Mouse (Mus musculus) brain, embryonic 14.5 days (tissue): ENCODE data around the gene Wwc1.

ENCODE experiments used
- CTCF ChIP-seq: fragments of 200-500 bp; IDR thresholded peaks from 2 replicates; pipeline ENCODE4 v1.5.1; 2012; ENCODE audit warnings: inconsistent platforms, mild to moderate bottlenecking, moderate library complexity, borderline replicate concordance; ENCODE audit not compliant: insufficient read depth, insufficient read length; ENCODE audit errors: extremely low read depth
- POLR2A ChIP-seq: fragments of 200-500 bp; IDR thresholded peaks from 2 replicates; pipeline ENCODE4 v1.6.1; 2012; ENCODE audit warnings: mild to moderate bottlenecking, inconsistent platforms, borderline replicate concordance; ENCODE audit not compliant: poor library complexity, insufficient read depth, insufficient read length, severe bottlenecking; ENCODE audit errors: extremely low read depth

- no peak for TF ChIP-seq CTCF
- no peak for TF ChIP-seq POLR2A
Measured at GRCm38 (mm10) chr11:35948457-35948881, 31.9 kb downstream of the Wwc1 start.
